Mouse (Mus musculus): ENCODE data around the gene Kansl1l. TPM values are rescaled to one million over a fixed set of nuclear protein-coding genes. Genes with fewer than 3 reads are reported as not detected.
A peak's percentile ranks its signal among the peaks of the same experiment; 100 is the strongest.
"Not testable (repeated sequence)": the region's sequence is repeated elsewhere in the genome, so short reads cannot be mapped to it uniquely, and the experiment has no call there.

Gene Kansl1l
- total and polyA plus RNA-seq, 3 experiments: 5.1 to 23.4 (median 22.9) TPM

DNA sequence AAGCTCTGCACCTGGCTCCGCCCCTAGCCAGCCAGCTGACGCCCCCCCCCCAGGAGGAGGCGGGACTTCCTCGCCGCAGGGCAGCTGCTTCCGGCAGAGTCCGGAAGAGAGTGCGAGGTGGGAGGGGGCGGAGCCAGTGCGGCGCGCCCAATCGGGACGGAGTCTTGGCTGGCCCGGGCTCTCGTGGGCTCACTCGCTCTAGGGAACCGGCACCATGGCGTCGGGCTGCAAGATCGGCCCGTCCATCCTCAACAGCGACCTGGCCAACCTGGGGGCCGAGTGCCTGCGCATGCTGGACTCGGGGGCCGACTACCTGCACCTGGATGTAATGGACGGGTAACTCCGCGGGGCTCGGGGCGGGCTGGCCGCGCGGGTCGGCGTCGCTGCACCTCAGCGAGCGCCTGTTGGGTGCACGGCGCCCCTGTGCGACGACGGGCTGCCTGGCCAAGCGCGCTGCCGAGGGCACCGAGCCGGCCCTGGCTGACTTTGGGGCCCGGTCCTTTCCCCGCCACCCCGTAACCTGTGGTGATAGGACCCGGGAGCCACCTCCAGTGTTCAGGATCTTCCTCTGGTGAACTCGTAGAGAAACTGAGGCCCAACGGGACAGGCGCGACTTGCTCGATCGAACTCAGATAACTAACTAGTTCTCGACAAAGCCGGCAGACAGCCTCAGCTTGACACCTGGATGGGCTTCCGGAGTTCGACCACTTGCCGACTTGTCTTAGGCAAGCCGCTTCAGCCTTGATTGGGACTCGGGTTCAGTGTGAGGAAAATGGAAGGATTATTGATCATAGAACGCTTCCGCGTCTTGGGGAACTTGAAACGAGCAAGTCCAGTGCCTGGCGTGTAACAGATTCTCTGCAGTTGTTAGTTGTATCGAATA is 116.4 kb downstream of the Kansl1l start, which contains the start of gene Rpe:
Rpe (plus strand) TSS at position 139 of the 883 bp plus-strand sequence.
- peaks cover 2% of the 10 kb centered on the region; the same call in 1 of the 2 replicates for H3K4me1 ChIP-seq (ENCODE audit: control insufficient read depth, insufficient read depth, low read length)
- intact Hi-C loops (cut with DNase I): loop anchor here (2.0 to 10.0 kb wide), 2 partner anchors 116 to 334 kb away; partner anchors contain the start of genes Kansl1l and Lancl1
- TF ChIP-seq POLR2A (IDR thresholded peaks at IDR 0.05; ENCODE audit: insufficient read depth, low read depth, low read length) (peak; percentile 83), CTCF (IDR thresholded peaks at IDR 0.05) (no peak), EP300 (IDR thresholded peaks at IDR 0.05; ENCODE audit: insufficient read depth, low read depth, low read length) (no peak)
- no peaks in the 10 kb centered on the region; the same call in 1 of the 2 replicates for H3K79me2 ChIP-seq (replicated peaks; ENCODE audit: control insufficient read depth, insufficient read depth, low read length)
- H3K27ac ChIP-seq: peak within 1 kb of the TSS; percentile 59
- WGBS: under 1% methylated on average over 73 of the region's 73 CpGs
- H3K36me3 ChIP-seq (ENCODE audit: control insufficient read depth, insufficient read depth, low read length): peaks cover 3% of the 10 kb centered on the region
- H3K9ac ChIP-seq (ENCODE audit: low read depth, low read length): peak within 1 kb of the TSS; percentile 90
- H3K4me3 ChIP-seq: peak within 1 kb of the TSS; percentile 92
- peak; percentile 92 to 95 for DNase-seq
- no peaks in the 10 kb centered on the region for H3K27me3 ChIP-seq (ENCODE audit: control insufficient read depth, insufficient read depth, low read length)

DNA sequence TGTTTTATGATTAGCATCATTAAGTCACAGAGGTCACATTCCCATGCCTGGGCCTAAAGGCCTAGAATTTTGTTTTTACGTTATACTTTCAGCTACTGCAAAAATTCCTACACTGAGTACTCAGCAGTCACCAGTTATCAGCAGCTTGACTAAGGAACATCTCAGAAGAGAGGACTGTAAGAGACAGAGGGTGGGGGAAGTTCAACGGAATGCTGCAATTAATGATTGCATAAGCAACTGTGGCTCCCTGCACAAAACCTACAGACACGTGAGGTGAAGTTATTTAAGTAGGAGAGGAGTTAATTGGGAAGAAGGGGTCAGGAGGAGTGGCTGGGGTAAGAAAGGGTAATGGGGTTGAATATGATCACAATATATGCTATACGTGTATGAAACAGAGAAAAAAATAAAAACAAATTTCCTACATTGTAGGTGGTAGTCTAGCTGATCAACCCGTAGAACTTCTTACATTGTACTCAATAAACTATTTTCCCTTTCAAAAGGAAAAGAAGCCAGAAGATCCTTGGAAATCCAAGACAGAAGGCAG is 117.1 kb downstream of the Kansl1l start:
- 51% methylated on average over 5 of the region's 5 CpGs for WGBS
- DNase-seq: no peak
- Histone ChIP-seq H3K27ac (peak overlapping the region; percentile 47; the same call in 1 of the 2 replicates), H3K79me2 (replicated peaks; ENCODE audit: control insufficient read depth, insufficient read depth, low read length) (no peaks in the 10 kb centered on the region; the same call in 1 of the 2 replicates), H3K4me1 (ENCODE audit: control insufficient read depth, insufficient read depth, low read length) (peaks cover 2% of the 10 kb centered on the region; the same call in 1 of the 2 replicates), H3K9ac (ENCODE audit: low read depth, low read length) (no peak overlapping the region), H3K4me3 (peak overlapping the region; percentile 92), H3K27me3 (ENCODE audit: control insufficient read depth, insufficient read depth, low read length) (no peaks in the 10 kb centered on the region), H3K36me3 (ENCODE audit: control insufficient read depth, insufficient read depth, low read length) (peaks cover 3% of the 10 kb centered on the region)
- intact Hi-C loops (cut with DNase I): loop anchor here (2.0 to 10.0 kb wide), 2 partner anchors 117 to 335 kb away; partner anchors contain the start of genes Kansl1l and Lancl1
- no peak for TF ChIP-seq CTCF (IDR thresholded peaks at IDR 0.05)
- TF ChIP-seq EP300 (IDR thresholded peaks at IDR 0.05; ENCODE audit: insufficient read depth, low read depth, low read length): no peak
- no peak for TF ChIP-seq POLR2A (IDR thresholded peaks at IDR 0.05; ENCODE audit: insufficient read depth, low read depth, low read length)

DNA sequence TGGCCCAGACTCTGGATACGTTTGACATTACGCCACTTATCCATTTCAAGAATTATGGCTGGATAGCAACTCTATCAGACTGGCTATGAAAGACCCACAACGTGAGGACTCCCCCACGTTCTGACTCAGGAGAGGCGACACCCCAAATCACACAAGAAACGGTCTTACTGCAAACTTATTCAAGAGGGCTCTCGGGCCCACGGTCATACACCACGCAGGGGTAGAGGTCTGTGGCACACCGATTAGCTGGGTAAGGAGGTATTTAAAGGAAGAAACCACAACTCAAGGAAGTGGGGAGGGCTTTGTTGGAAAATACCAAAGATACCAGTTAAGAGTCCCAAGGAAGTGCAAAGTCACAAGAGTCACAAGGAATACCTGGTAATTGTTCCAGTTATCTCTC is 117.7 kb downstream of the Kansl1l start:
- not testable (repeated sequence) for H3K79me2 ChIP-seq (replicated peaks; ENCODE audit: control insufficient read depth, insufficient read depth, low read length); H3K4me3 ChIP-seq; H3K9ac ChIP-seq (ENCODE audit: low read depth, low read length); DNase-seq; H3K36me3 ChIP-seq (ENCODE audit: control insufficient read depth, insufficient read depth, low read length); H3K27ac ChIP-seq; H3K27me3 ChIP-seq (ENCODE audit: control insufficient read depth, insufficient read depth, low read length); H3K4me1 ChIP-seq (ENCODE audit: control insufficient read depth, insufficient read depth, low read length)
- WGBS: 90% methylated on average over 10 of the region's 10 CpGs
- intact Hi-C loops (cut with DNase I): loop anchor here (2.0 to 10.0 kb wide), 2 partner anchors 117 to 335 kb away; partner anchors contain the start of genes Kansl1l and Lancl1

DNA sequence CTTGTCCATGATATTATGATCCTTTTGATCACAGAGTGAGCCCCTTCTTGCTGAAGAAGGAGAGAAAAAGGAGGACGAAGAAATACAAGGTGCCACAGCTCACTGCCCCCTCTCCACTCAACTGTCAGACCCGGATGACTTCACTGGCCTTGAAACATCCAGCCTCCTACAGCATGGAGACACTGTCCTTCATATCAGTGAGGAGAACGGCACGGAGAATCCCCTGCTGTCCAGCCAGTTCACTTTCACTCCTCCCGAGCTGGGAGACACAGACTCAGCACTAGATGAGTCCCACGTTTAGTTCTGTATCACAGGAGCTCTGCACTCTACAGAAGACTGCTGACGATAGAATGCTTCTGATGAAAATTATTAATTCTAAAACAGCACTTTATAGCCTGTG is 122.1 kb downstream of the Kansl1l start:
- H3K79me2 ChIP-seq (replicated peaks; ENCODE audit: control insufficient read depth, insufficient read depth, low read length): no peaks in the 10 kb centered on the region
- WGBS: 50% methylated on average over 7 of the region's 7 CpGs
- no peaks in the 10 kb centered on the region for H3K36me3 ChIP-seq (ENCODE audit: control insufficient read depth, insufficient read depth, low read length)
- TF ChIP-seq CTCF (IDR thresholded peaks at IDR 0.05): no peak
- no peak overlapping the region for H3K27ac ChIP-seq
- no peak overlapping the region for H3K9ac ChIP-seq (ENCODE audit: low read depth, low read length)
- H3K27me3 ChIP-seq (ENCODE audit: control insufficient read depth, insufficient read depth, low read length): no peaks in the 10 kb centered on the region
- intact Hi-C loops (cut with DNase I): no loop called here
- DNase-seq: no peak
- no peak overlapping the region for H3K4me3 ChIP-seq
- no peaks in the 10 kb centered on the region for H3K4me1 ChIP-seq (ENCODE audit: control insufficient read depth, insufficient read depth, low read length)

DNA sequence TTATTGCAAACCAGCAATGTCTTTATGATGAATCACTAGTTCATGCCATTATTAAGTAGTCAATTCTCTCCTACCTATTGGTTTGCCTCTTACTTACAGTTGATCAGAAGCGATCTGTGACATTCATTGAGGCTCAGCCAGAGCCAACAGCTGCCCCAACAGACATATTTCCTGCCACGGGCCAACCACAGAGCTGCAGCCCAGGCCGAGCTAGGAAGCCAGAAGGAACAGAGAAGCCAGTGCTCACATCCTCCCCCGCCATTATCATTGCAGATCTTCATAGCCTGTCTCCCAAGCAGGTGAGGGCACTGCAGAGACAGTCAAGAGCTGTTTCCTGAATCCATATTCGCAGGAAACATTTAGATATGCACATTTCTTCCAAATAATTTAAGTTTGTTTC is 123.1 kb downstream of the Kansl1l start:
- Histone ChIP-seq H3K79me2 (replicated peaks; ENCODE audit: control insufficient read depth, insufficient read depth, low read length) (no peaks in the 10 kb centered on the region), H3K9ac (ENCODE audit: low read depth, low read length) (no peak overlapping the region), H3K4me3 (no peak overlapping the region), H3K27me3 (ENCODE audit: control insufficient read depth, insufficient read depth, low read length) (no peaks in the 10 kb centered on the region), H3K4me1 (ENCODE audit: control insufficient read depth, insufficient read depth, low read length) (no peaks in the 10 kb centered on the region), H3K36me3 (ENCODE audit: control insufficient read depth, insufficient read depth, low read length) (no peaks in the 10 kb centered on the region), H3K27ac (no peak overlapping the region)
- TF ChIP-seq CTCF (IDR thresholded peaks at IDR 0.05): no peak
- no peak for TF ChIP-seq EP300 (IDR thresholded peaks at IDR 0.05; ENCODE audit: insufficient read depth, low read depth, low read length)
- no peak for TF ChIP-seq POLR2A (IDR thresholded peaks at IDR 0.05; ENCODE audit: insufficient read depth, low read depth, low read length)
- 61% methylated on average over 5 of the region's 5 CpGs for WGBS
- DNase-seq: no peak
- intact Hi-C loops (cut with DNase I): no loop called here
